Mouse (Mus musculus) heart, embryonic 14.5 days (tissue): ENCODE data around the gene Slco4a1. TPM values are rescaled to one million over a fixed set of nuclear protein-coding genes. Genes with fewer than 3 reads are reported as not detected.

ENCODE experiments used
- ATAC-seq: fragments of 200-750 bp; cut with Nextera tagmentation; 2 replicates; pipeline ENCODE4 v1.8.0; 2017; ENCODE audit warnings: low read depth, moderate TSS enrichment; ENCODE audit not compliant: insufficient number of reproducible peaks, insufficient read depth, low FRiP score
- H3K27ac ChIP-seq, 2 experiments: fragments of 200-500 bp in 1 of 2; fragments of 300-500 bp in 1 of 2; sonication (generic) in 1 of 2; replicated peaks in 1 of 2; 2 replicates each; pipeline ENCODE4 v1.5.1; 2012 to 2014; ENCODE audit warnings: low read depth in 2 of 2, low read length in 2 of 2, control low read depth in 1 of 2, mild to moderate bottlenecking in 1 of 2, mixed read lengths in 1 of 2; ENCODE audit not compliant: control insufficient read depth in 1 of 2, insufficient read depth in 1 of 2
- H3K27me3 ChIP-seq: fragments of 300-500 bp; sonication (generic); 2 replicates; pipeline ENCODE4 v1.6.1; 2014; ENCODE audit warnings: mild to moderate bottlenecking, low read length, control low read depth; ENCODE audit not compliant: control insufficient read depth, insufficient read depth
- H3K36me3 ChIP-seq: fragments of 300-500 bp; sonication (generic); 2 replicates; pipeline ENCODE4 v1.6.1; 2014; ENCODE audit warnings: mild to moderate bottlenecking, control low read depth, low read length, mixed read lengths; ENCODE audit not compliant: control insufficient read depth, insufficient read depth
- H3K4me1 ChIP-seq, 2 experiments: fragments of 200-500 bp in 1 of 2; fragments of 300-500 bp in 1 of 2; sonication (generic) in 1 of 2; 2 replicates each; pipeline ENCODE4 v1.6.1; 2012 to 2014; ENCODE audit warnings: low read length in 2 of 2, control low read depth in 1 of 2, mixed read lengths in 1 of 2; ENCODE audit not compliant: control insufficient read depth in 2 of 2, insufficient read depth in 2 of 2
- H3K4me2 ChIP-seq: fragments of 300-500 bp; sonication (generic); 2 replicates; pipeline ENCODE4 v1.6.1; 2014; ENCODE audit warnings: mild to moderate bottlenecking, low read length
- H3K4me3 ChIP-seq, 2 experiments: fragments of 200-500 bp in 1 of 2; fragments of 300-500 bp in 1 of 2; sonication (generic) in 1 of 2; 2 replicates each; pipeline ENCODE4 v1.5.1; 2012 to 2014; ENCODE audit warnings: low read length in 2 of 2, mild to moderate bottlenecking in 2 of 2, control low read depth in 1 of 2, low read depth in 1 of 2, moderate library complexity in 1 of 2; ENCODE audit not compliant: control insufficient read depth in 1 of 2, insufficient read depth in 1 of 2
- H3K9ac ChIP-seq: fragments of 300-500 bp; sonication (generic); 2 replicates; pipeline ENCODE4 v1.6.1; 2014; ENCODE audit warnings: mild to moderate bottlenecking, low read length
- H3K9me3 ChIP-seq: fragments of 300-500 bp; sonication (generic); 2 replicates; pipeline ENCODE4 v1.6.1; 2016; ENCODE audit warnings: low read length, control low read depth; ENCODE audit not compliant: control insufficient read depth
- WGBS: fragments of 180-500 bp; shearing (Covaris S2); extraction: QIAGEN DNeasy Blood & Tissue Kit; methylation state at CpG from one replicate; pipeline ENCODE4 v1.1.7; 2014; 5-methylcytosine and 5-hydroxymethylcytosine counted together
- polyA plus RNA-seq: library from polyadenylated mRNA; unstranded; fragments of >200 nt; fragmentation: Nextera tagmentation; extraction: Ambion mirVana; gene quantifications from 2 replicates; pipeline ENCODE4 v1.2.1, GENCODE M21; 2014

Gene Slco4a1
- polyA plus RNA-seq, 1 experiment from 2014 or later, result 0.26 TPM

GRCm38 (mm10) chr2:180522825-180523224 is 66.8 kb downstream of the Slco4a1 start:
- no peaks in the 10 kb centered on the region for H3K9me3 ChIP-seq
- H3K9ac ChIP-seq, result no peak overlapping the region
- no peaks in the 10 kb centered on the region; a peak in 1 of 4 replicates for H3K4me1 ChIP-seq
- no peak for ATAC-seq
- no peaks in the 10 kb centered on the region for H3K36me3 ChIP-seq
- H3K27ac ChIP-seq, result no peak overlapping the region
- H3K27me3 ChIP-seq, result peaks cover 24% of the 10 kb centered on the region
- H3K4me2 ChIP-seq, result no peak overlapping the region
- no peak overlapping the region for H3K4me3 ChIP-seq
- 55% methylated on average over 4 of the region's 4 CpGs for WGBS

Other genes with a start within 250 kb of the Slco4a1 start
- gene Lama5, start 230.4 kb upstream of the Slco4a1 start, polyA plus RNA-seq, result 30.5 and 32.7 TPM in 2 replicates
- gene Rps21, start 198.9 kb upstream of the Slco4a1 start, polyA plus RNA-seq, result 386 and 447 TPM in 2 replicates
- 15.1 and 16.1 TPM in 2 replicates for gene Cables2, start 182.7 kb upstream of the Slco4a1 start, polyA plus RNA-seq
- not detected in 2 replicates for gene Rbbp8nl, start 166.4 kb upstream of the Slco4a1 start, polyA plus RNA-seq
- 7.3 and 9.7 TPM in 2 replicates for gene Gata5, start 121.5 kb upstream of the Slco4a1 start, polyA plus RNA-seq
- 1.6 and 2.6 TPM in 2 replicates for gene Ntsr1, start 43.7 kb downstream of the Slco4a1 start, polyA plus RNA-seq
- gene Mrgbp, start 125.1 kb downstream of the Slco4a1 start, polyA plus RNA-seq, result 23.5 and 24.4 TPM in 2 replicates
- 54.6 and 55.0 TPM in 2 replicates for gene Ogfr, start 133.0 kb downstream of the Slco4a1 start, polyA plus RNA-seq
- 10.6 and 12.2 TPM in 2 replicates for gene Col9a3, start 141.5 kb downstream of the Slco4a1 start, polyA plus RNA-seq
- not detected in 2 replicates for gene Tcfl5, start 186.5 kb downstream of the Slco4a1 start, polyA plus RNA-seq